Mouse (Mus musculus): ENCODE results near the gene Sdhaf3.

GRCm38 (mm10) chr6:6909586-6909985 is 46.2 kb upstream of the Sdhaf3 start:
- no peak for TF ChIP-seq TCF12 (IDR thresholded peaks at IDR 0.05; ENCODE audit: low read depth, low read length)
- TF ChIP-seq CTCF (conservative IDR thresholded peaks at IDR 0.05 in 1 of 2, IDR thresholded peaks at IDR 0.05 in 1 of 2; ENCODE audit: low read depth in 2 of 2, low read length in 2 of 2) = no peak
- no peak for TF ChIP-seq E2F4 (IDR thresholded peaks at IDR 0.05; ENCODE audit: insufficient replicate concordance, low read depth, low read length)
- no peak for TF ChIP-seq SMC3 (IDR thresholded peaks at IDR 0.05; ENCODE audit: low read depth, low read length)

Data from CH12.LX (cell line).